Mouse (Mus musculus): ENCODE data around the gene Tnc.
"Not testable (repeated sequence)": the region's sequence is repeated elsewhere in the genome, so short reads cannot be mapped to it uniquely, and the experiment has no call there.

Gene Tnc

DNA sequence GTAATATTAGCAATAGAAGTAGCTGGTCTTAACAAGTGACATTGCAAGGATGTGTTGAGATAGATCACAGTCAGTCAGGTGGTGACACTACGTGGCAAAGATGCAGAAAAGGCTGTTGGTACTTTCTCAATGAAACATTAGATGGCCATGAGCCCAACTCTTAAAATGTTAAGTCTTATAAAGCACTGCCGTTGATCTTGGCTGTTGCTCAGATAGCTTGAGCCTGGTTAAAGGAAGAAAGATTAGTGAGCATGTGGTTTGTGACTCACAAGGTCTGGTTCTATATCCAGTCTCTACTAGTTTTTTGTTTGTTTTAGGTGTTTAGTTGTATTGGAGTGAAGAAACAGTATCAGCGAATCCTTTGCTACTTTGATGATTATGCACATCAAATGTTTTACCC, 76.9 kb downstream of the Tnc start:
- DNase-seq (ENCODE audit: low read depth, low spot score), result peak; percentile 74

DNA sequence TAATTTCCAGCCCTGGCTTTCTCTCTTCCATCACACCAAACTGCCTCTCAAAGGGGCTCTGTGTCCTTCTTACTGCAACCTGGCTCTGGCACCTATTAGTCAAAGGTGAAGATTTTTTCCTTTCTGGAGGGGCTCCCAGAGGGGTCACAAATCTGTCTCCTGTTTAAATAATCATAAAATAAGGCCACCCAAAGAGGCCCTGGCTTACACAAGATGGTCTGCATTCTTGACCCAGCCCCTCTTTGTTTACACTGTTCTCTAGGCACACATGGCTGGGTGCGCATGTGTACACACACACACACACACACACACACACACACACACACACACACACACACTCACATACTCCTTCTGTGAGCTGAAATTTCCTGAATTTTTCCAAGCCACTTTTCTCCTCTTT, 83.4 kb downstream of the Tnc start:
- no peak for DNase-seq (ENCODE audit: low read depth, low spot score)

DNA sequence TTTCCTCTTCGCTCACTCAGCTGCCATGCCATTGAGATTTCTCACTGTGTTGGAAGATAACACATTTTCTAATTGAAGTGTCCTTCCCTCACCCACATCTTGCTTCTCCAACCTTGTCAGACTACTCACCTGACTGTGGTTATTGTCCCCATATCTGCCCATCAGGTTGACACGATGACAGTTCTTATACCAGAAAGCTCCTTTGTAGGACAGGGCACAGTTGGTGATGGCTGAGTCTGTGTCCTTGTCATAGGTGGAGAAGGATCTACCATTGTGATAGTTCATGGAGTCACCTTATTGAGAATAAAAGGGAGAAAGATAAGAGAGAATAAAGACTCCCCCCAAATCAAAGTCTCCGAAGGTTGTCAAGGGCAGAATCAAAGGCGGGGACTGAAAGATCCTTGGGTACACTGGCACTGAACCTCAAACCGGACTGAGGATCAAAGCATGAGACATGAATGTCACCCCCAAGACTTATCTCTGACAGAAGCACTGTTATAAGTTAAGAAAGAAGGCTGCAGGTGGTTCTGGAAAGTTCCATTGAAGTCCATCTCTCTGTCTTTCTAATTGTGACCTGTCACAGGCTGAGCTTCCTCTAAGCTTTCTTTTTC, 84.9 kb downstream of the Tnc start:
- DNase-seq (ENCODE audit: low read depth, low spot score), result no peak

- peak; percentile 75 for DNase-seq (ENCODE audit: low read depth, low spot score)
These were observed 88.2 kb downstream of the Tnc start for GRCm38 (mm10) chr4:63958601-63959000.

DNA sequence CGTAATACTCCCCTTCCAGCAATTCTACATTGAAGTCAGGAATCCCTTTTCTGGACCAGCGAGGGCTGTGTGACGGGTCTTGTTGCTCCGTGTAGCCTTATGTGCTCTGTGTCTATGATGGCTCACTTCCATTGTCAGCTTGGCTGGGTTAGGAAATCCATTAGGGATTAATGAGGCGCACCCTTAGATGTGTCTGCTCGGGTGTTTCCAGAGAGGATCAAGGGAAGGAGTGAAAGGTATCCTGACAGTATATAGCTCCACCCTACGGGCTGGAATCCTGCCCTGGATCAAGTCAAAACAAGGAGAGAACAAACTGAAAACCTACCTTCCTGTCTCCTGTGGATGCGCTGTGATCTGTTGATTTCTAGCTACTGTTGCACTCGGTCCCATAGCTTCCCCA, 96.8 kb downstream of the Tnc start:
- DNase-seq (ENCODE audit: low read depth, low spot score), result no peak

GRCm38 (mm10) chr4:63948688-63949073, 98.1 kb downstream of the Tnc start:
- DNase-seq (ENCODE audit: low read depth, low spot score), result not testable (repeated sequence)

DNA sequence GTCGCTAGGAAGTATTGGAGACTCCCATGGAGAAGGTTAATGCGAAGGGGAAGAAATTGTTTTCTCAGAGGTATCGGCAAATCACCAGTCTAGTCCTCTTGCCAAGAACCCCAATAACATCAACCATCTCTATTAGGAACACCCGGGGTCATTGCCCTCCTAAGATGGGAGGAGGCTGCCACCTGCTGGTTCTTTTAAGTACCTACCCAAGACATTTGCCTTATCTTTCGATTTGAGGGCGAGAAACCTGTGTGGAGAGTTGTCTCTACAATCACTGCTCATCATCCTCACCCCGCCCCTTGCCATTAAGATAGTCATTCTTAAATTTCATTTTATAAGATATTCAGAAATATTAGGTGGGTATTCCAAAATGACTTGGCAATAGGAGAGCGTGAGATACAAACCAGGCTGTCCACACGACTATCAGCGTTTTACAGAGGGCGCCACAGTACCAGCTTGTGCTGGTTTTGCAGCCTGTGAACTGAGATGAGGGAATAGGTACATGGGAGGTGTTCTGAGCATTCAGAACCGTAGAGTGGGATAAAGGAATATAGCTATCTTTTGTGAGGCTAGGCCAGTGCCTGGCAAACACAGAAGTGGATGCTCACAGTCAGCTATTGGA, 98.6 kb downstream of the Tnc start:
- DNase-seq (ENCODE audit: low read depth, low spot score), result peak; percentile 75

DNA sequence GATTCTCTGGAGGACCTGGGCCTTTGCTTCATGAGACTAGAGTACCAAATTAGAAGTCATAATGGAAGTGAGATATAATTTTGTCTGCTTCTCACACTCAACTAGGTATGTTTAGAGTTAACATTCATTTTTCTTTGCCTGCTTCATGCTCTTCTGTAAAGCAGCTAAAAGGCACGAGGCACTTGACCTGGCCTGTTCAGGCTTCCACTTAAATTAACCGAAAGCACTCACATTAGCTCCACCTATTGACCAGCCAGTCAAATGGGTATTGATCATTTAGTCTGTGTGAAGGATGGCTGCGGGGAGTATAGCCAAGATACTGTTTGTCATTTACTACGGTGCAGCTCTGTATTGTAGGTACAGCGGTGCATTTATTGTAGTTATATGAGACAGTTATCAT, 103.0 kb downstream of the Tnc start:
- DNase-seq (ENCODE audit: low read depth, low spot score), result no peak

DNA sequence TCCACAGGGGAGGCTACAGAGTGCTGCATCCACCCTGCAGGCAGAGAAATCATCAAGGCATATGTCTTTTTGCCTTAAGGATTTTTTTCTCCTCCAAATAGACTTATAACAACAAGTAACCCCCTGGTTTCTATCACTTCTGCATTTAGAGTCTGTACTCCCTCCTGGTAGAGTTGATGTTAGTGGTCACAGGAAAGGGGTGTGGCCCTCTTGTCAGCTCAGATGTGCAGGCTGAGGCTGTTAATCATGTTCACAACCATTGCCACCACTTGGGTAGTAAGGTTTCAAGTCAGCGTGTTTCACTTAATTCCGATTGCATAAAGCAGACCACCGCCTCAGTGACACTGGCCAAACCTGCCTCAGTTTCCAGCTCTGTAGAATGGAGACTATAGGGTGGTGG, 103.9 kb downstream of the Tnc start:
- no peak for DNase-seq (ENCODE audit: low read depth, low spot score)

DNA sequence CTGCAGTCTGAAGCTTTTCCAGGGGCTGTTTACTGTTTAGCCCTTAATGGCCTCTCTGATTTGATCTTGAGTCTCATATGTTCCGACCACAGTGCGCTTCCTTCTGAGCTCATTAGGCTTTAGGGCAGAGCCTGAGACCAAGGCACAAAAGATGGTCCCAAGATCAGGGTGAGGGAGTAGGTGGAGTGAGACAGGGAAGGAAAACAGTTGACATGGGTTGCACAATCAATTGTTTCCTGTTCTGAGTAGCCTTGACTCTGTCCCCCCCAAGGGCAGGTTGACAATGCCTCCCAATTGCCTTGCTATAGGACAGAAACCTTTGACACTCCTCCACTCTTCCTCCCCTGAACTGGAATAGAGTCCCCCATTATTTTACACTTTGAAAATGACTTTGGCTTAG, 105.4 kb downstream of the Tnc start:
- DNase-seq (ENCODE audit: low read depth, low spot score), result no peak

- no peak for DNase-seq (ENCODE audit: low read depth, low spot score)
These were observed 107.4 kb downstream of the Tnc start for GRCm38 (mm10) chr4:63939428-63939827.

- no peak for DNase-seq (ENCODE audit: low read depth, low spot score)
These were observed 110.9 kb downstream of the Tnc start for GRCm38 (mm10) chr4:63935960-63936359.

- no peak for DNase-seq (ENCODE audit: low read depth, low spot score)
These were observed 111.5 kb downstream of the Tnc start for GRCm38 (mm10) chr4:63935314-63935713.

GRCm38 (mm10) chr4:63930863-63931262, 116.0 kb downstream of the Tnc start:
- no peak for DNase-seq (ENCODE audit: low read depth, low spot score)

DNA sequence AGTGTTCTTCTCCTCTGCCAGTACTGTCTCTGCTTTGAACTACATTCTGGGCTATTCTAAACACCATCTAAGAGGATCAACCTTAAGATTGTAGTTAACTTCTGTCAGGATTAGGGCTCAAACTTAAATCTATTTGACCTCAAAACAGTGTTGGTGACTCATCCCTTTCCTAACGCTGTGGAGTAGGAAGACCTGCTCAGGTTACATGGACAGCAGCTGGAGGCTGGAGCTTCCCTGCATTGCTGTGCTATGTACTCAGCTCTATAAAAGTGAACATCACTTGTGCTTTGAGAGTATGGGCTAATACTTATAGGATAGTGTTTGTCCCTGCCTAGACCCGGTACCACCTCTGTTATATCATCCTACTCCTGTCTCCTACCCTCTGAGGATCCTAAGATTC, 117.3 kb downstream of the Tnc start:
- DNase-seq (ENCODE audit: low read depth, low spot score), result peak; percentile 75

DNA sequence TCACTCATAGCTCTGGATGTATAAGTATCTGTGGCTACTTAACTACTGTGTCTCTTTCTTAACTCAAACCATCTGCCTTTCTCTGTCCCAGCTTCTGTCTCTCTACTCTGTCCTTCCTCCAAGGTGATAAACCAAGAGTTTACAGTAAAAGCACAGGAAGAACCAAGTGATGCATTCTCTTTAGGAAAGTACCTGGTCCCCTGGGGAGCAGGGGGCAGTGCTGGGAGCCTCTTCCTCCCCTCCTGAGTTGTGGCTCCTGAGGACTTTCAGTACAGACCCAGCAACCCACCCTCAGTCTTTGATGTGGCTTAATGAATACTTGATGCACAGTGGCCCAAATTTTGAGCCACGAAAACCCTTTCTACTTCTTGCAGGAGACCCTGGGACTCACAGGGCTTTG, 118.6 kb downstream of the Tnc start:
- no peak for DNase-seq (ENCODE audit: low read depth, low spot score)

DNA sequence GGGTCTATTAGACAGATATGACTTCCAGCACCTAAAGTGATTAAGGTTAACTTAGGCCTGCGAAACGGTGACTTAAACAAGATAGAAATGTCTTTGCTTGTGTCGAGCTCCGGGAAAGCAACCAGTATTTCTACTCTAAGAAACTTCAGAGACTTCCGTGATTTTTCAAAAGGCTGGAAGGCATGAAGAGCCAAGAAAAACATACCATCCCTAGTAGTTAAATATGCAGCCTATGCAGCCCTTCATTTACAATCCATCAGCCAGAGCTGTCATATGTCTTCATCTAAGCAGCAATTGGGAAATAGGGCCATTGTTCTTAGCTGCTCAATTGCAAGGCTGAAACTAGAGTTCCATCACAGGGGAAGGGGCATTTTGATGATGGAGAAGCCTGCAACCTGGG, 129.6 kb downstream of the Tnc start:
- peak; percentile 64 for DNase-seq (ENCODE audit: low read depth, low spot score)

DNA sequence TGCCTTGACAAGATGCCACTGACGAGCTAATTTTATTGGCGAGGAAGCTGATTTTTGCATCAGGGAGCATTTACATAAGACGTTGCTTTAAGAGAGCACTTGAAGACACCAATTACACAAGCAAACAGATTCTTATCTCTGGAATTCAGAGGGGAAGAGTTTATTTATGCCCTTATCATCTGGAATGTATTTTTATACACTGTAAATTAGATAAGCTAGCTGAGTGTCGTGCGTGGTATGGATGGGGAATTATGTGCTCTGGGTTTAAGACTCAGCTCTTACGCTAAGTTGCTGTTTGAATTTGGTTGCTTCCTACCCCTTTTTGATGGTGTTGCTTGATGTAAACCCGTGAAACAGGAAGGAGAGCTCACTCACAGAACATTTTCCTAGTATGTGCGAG, 130.1 kb downstream of the Tnc start:
- DNase-seq (ENCODE audit: low read depth, low spot score), result peak; percentile 13

GRCm38 (mm10) chr4:63916288-63916687, 130.5 kb downstream of the Tnc start:
- DNase-seq (ENCODE audit: low read depth, low spot score), result peak; percentile 21

All from 3T3-L1 (cell line).